Mouse (Mus musculus) liver, adult 2 months (tissue): ENCODE measurements around the gene Kcnk7.

ENCODE experiments used
- CTCF ChIP-seq: fragments of 200-500 bp; IDR thresholded peaks from 2 replicates; pipeline ENCODE4 v1.5.1; 2011; ENCODE audit warnings: low read depth, low read length, control low read depth
- POLR2A ChIP-seq: fragments of 200-500 bp; IDR thresholded peaks from 2 replicates; pipeline ENCODE4 v1.6.1; 2011; ENCODE audit warnings: low read length, control low read depth; ENCODE audit not compliant: insufficient read depth; ENCODE audit errors: extremely low read depth

- TF ChIP-seq CTCF (no peak), POLR2A (no peak)
These were observed 49.4 kb upstream of the Kcnk7 start for GRCm38 (mm10) chr19:5654720-5655298.
